Mouse (Mus musculus): ENCODE results near the gene 1110017D15Rik.

Gene 1110017D15Rik

GRCm38 (mm10) chr4:41517233-41517632, at the start of gene 1110017D15Rik:
TSS of gene 1110017D15Rik (minus strand) at chr4:41517333.
- DNase-seq (ENCODE audit: low spot score) = no peak

GRCm38 (mm10) chr4:41566123-41566522, 49.0 kb upstream of the 1110017D15Rik start:
- DNase-seq (ENCODE audit: low spot score) = no peak

- DNase-seq (ENCODE audit: low spot score) = no peak
These were observed 46.2 kb upstream of the 1110017D15Rik start for GRCm38 (mm10) chr4:41563297-41563696.

GRCm38 (mm10) chr4:41557092-41557491, 40.0 kb upstream of the 1110017D15Rik start:
- no peak for DNase-seq (ENCODE audit: low spot score)

GRCm38 (mm10) chr4:41556311-41556953, 39.3 kb upstream of the 1110017D15Rik start:
- no peak for DNase-seq (ENCODE audit: low spot score)

- no peak for DNase-seq (ENCODE audit: low spot score)
These were observed 38.0 kb upstream of the 1110017D15Rik start for GRCm38 (mm10) chr4:41554994-41555663.

- no peak for DNase-seq (ENCODE audit: low spot score)
These were observed 36.0 kb upstream of the 1110017D15Rik start for GRCm38 (mm10) chr4:41553116-41553515.

GRCm38 (mm10) chr4:41552529-41552928, 35.4 kb upstream of the 1110017D15Rik start:
- peak; percentile 90 for DNase-seq (ENCODE audit: low spot score)

GRCm38 (mm10) chr4:41547086-41547485, 30.0 kb upstream of the 1110017D15Rik start:
- DNase-seq (ENCODE audit: low spot score) = no peak

GRCm38 (mm10) chr4:41545985-41546384, 28.9 kb upstream of the 1110017D15Rik start:
- peak; percentile 76 for DNase-seq (ENCODE audit: low spot score)

- no peak for DNase-seq (ENCODE audit: low spot score)
These were observed 25.0 kb upstream of the 1110017D15Rik start for GRCm38 (mm10) chr4:41542136-41542535.

- no peak for DNase-seq (ENCODE audit: low spot score)
These were observed 17.7 kb upstream of the 1110017D15Rik start for GRCm38 (mm10) chr4:41534866-41535265.

- peak; percentile 73 for DNase-seq (ENCODE audit: low spot score)
These were observed 15.3 kb upstream of the 1110017D15Rik start for GRCm38 (mm10) chr4:41532420-41532819.

- DNase-seq (ENCODE audit: low spot score) = peak; percentile 26
These were observed 10.9 kb upstream of the 1110017D15Rik start for GRCm38 (mm10) chr4:41527996-41528395.

- DNase-seq (ENCODE audit: low spot score) = peak; percentile 49
These were observed 9.9 kb upstream of the 1110017D15Rik start for GRCm38 (mm10) chr4:41527076-41527475.

GRCm38 (mm10) chr4:41526553-41526952, 9.4 kb upstream of the 1110017D15Rik start:
- DNase-seq (ENCODE audit: low spot score) = peak; percentile 39

- no peak for DNase-seq (ENCODE audit: low spot score)
These were observed 7.7 kb upstream of the 1110017D15Rik start for GRCm38 (mm10) chr4:41524829-41525228.

- no peak for DNase-seq (ENCODE audit: low spot score)
These were observed 6.7 kb upstream of the 1110017D15Rik start for GRCm38 (mm10) chr4:41523839-41524238.

- DNase-seq (ENCODE audit: low spot score) = peak; percentile 71
These were observed 5.7 kb upstream of the 1110017D15Rik start for GRCm38 (mm10) chr4:41522788-41523187.

- DNase-seq (ENCODE audit: low spot score) = no peak
These were observed 5.0 kb upstream of the 1110017D15Rik start for GRCm38 (mm10) chr4:41522136-41522535.

- DNase-seq (ENCODE audit: low spot score) = no peak
These were observed 3.5 kb upstream of the 1110017D15Rik start for GRCm38 (mm10) chr4:41520641-41521040.

- DNase-seq (ENCODE audit: low spot score) = no peak
These were observed 2.1 kb upstream of the 1110017D15Rik start for GRCm38 (mm10) chr4:41519195-41519594.

- DNase-seq (ENCODE audit: low spot score) = no peak
These were observed 1.2 kb upstream of the 1110017D15Rik start for GRCm38 (mm10) chr4:41518349-41518748.

GRCm38 (mm10) chr4:41513714-41514113, 3.4 kb downstream of the 1110017D15Rik start:
- DNase-seq (ENCODE audit: low spot score) = peak; percentile 71

Measured in embryo, embryonic 10.5 days (tissue).